Mouse (Mus musculus): ENCODE data around the gene Aqp3. TPM values are rescaled to one million over a fixed set of nuclear protein-coding genes. Genes with fewer than 3 reads are reported as not detected.

Aqp3 gene
- total and polyA plus RNA-seq, 3 experiments: not detected

- Histone ChIP-seq H3K27me3 (replicated peaks) (peaks cover 5% of the 10 kb centered on the region), H3K9ac (ENCODE audit: insufficient read depth, low read depth) (no peak overlapping the region), H3K4me1 (ENCODE audit: control insufficient read depth in 1 of 2, insufficient read depth in 2 of 2) (no peaks in the 10 kb centered on the region), H3K27ac (ENCODE audit: insufficient read depth, low read depth) (no peak overlapping the region), H3K4me2 (ENCODE audit: insufficient read depth, low read depth, poor library complexity, severe bottlenecking) (no peak overlapping the region), H3K79me2 (replicated peaks; ENCODE audit: control insufficient read depth, extremely low read depth, insufficient read depth, poor library complexity, severe bottlenecking) (no peaks in the 10 kb centered on the region), H3K4me3 (replicated peaks in 1 of 3; ENCODE audit: low read depth in 2 of 3, low read length in 2 of 3, poor library complexity in 1 of 3) (no peak overlapping the region), H3K9me3 (replicated peaks; ENCODE audit: low read length) (no peaks in the 10 kb centered on the region), H3K36me3 (replicated peaks in 1 of 2; ENCODE audit: control insufficient read depth in 1 of 2, insufficient read depth in 1 of 2, low read length in 1 of 2) (peaks cover 2 to 16% of the 10 kb centered on the region in 2 experiments)
- dilution Hi-C loops (cut with MboI; ENCODE audit: extremely low pct_ligation_motif_present, extremely low pct_unique_long_range_greater_than_20kb, low sequenced_read_pairs): no loop called here
- no peak for DNase-seq (ENCODE audit: extremely low read depth)
- TF ChIP-seq ZNF384 (IDR thresholded peaks at IDR 0.05; ENCODE audit: low read depth, low read length) (no peak), SMC3 (IDR thresholded peaks at IDR 0.05; ENCODE audit: low read depth, low read length) (no peak)
- in situ Hi-C loops (cut with MboI; ENCODE audit: low pct_ligation_motif_present, low pct_unique_long_range_greater_than_20kb, low sequenced_read_pairs): no loop called here
Measured at GRCm38 (mm10) chr4:41108717-41109425, 10.9 kb upstream of the Aqp3 start.

DNA sequence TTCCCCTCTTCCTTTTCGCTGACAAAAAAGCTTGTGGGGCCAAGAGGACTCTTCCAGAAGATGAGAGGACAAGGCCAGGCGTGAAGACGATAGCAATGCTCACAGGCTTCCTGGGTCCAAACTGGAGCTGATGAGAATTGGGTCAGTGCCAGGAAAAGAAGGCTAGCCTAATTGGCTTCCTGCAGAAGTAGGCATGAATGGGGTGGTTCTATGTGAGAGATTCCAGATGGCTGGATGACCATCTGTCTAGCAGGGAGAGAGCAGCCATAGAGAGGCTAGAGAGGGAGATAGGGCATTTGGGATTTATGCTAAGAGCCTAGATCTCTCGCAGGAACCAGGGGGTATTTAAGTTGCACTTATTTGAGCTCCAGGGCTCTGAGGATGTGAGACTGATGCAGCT, 9.5 kb upstream of the Aqp3 start:
- in situ Hi-C loops (cut with MboI; ENCODE audit: low pct_ligation_motif_present, low pct_unique_long_range_greater_than_20kb, low sequenced_read_pairs): no loop called here
- TF ChIP-seq UBTF (IDR thresholded peaks at IDR 0.05; ENCODE audit: low read depth, low read length): no peak
- no peak for TF ChIP-seq ZKSCAN1 (IDR thresholded peaks at IDR 0.05; ENCODE audit: borderline replicate concordance, low read depth, low read length)
- no peak for TF ChIP-seq E2F4 (IDR thresholded peaks at IDR 0.05; ENCODE audit: insufficient replicate concordance, low read depth, low read length)
- TF ChIP-seq ELF1 (IDR thresholded peaks at IDR 0.05; ENCODE audit: low read depth, low read length): no peak
- no peak for TF ChIP-seq USF1 (IDR thresholded peaks at IDR 0.05; ENCODE audit: low read depth, low read length)
- no peak for TF ChIP-seq POLR2A (IDR thresholded peaks at IDR 0.05; ENCODE audit: low read depth, low read length)
- no peak for TF ChIP-seq ZC3H11A (IDR thresholded peaks at IDR 0.05; ENCODE audit: low read depth, low read length)
- no peak for TF ChIP-seq GABPA (IDR thresholded peaks at IDR 0.05; ENCODE audit: insufficient replicate concordance, low read depth, low read length)
- no peak for TF ChIP-seq KAT2A (IDR thresholded peaks at IDR 0.05; ENCODE audit: insufficient replicate concordance, low read length)

DNA sequence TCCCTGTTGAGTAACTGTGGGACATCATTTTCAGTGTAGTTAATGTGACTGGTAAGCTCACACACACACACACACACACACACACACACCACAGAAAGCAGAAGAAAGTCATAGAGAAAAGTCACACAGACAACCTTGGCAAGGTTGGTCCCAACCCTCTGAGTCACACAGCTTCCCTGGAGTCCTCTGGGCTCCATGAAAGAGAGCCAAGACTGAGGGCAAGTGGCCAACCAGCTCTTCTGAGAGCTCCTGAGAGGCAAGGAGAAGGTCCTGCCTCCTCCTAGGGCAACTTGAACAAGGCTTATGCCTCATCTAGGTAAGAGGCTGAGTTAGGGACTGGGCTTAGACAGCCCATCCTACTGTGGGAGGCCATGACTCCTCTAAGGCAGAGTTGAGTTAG, 4.9 kb upstream of the Aqp3 start:
- DNase-seq (ENCODE audit: extremely low read depth): no peak
- dilution Hi-C loops (cut with MboI; ENCODE audit: extremely low pct_ligation_motif_present, extremely low pct_unique_long_range_greater_than_20kb, low sequenced_read_pairs) (no loop called here), in situ Hi-C loops (cut with MboI; ENCODE audit: low pct_ligation_motif_present, low pct_unique_long_range_greater_than_20kb, low sequenced_read_pairs) (no loop called here)
- no peaks in the 10 kb centered on the region for H3K9me3 ChIP-seq (replicated peaks; ENCODE audit: low read length)
- no peak overlapping the region for H3K9ac ChIP-seq (ENCODE audit: insufficient read depth, low read depth)
- peaks cover 3% of the 10 kb centered on the region in 2 experiments; a peak in 3 of 4 replicates for H3K4me1 ChIP-seq (ENCODE audit: control insufficient read depth in 1 of 2, insufficient read depth in 2 of 2)
- no peaks in the 10 kb centered on the region for H3K36me3 ChIP-seq (replicated peaks in 1 of 2; ENCODE audit: control insufficient read depth in 1 of 2, insufficient read depth in 1 of 2, low read length in 1 of 2)
- peaks cover 37% of the 10 kb centered on the region for H3K27me3 ChIP-seq (replicated peaks)
- TF ChIP-seq ZKSCAN1 (IDR thresholded peaks at IDR 0.05; ENCODE audit: borderline replicate concordance, low read depth, low read length): no peak
- TF ChIP-seq MEF2A (IDR thresholded peaks at IDR 0.05; ENCODE audit: borderline replicate concordance, low read depth, low read length): no peak
- no peak for TF ChIP-seq JUN (IDR thresholded peaks at IDR 0.05; ENCODE audit: insufficient read depth, low read depth, low read length)
- no peak for TF ChIP-seq MYC (IDR thresholded peaks at IDR 0.05; ENCODE audit: low read depth, low read length)
- no peak for TF ChIP-seq MAZ (IDR thresholded peaks at IDR 0.05; ENCODE audit: low read depth, low read length)
- no peak for TF ChIP-seq PAX5 (IDR thresholded peaks at IDR 0.05; ENCODE audit: low read length)
- no peak for TF ChIP-seq EP300 (IDR thresholded peaks at IDR 0.05; ENCODE audit: low read length)
- TF ChIP-seq ZMIZ1 (IDR thresholded peaks at IDR 0.05; ENCODE audit: low read depth, low read length): no peak
- TF ChIP-seq GABPA (IDR thresholded peaks at IDR 0.05; ENCODE audit: insufficient replicate concordance, low read depth, low read length): no peak
- TF ChIP-seq ELF1 (IDR thresholded peaks at IDR 0.05; ENCODE audit: low read depth, low read length): no peak
- no peak for TF ChIP-seq MAFK (IDR thresholded peaks at IDR 0.05; ENCODE audit: insufficient replicate concordance, low read length)
- no peak for TF ChIP-seq TBP (conservative IDR thresholded peaks at IDR 0.05; ENCODE audit: low read depth, low read length)
- no peak for TF ChIP-seq CHD2 (IDR thresholded peaks at IDR 0.05; ENCODE audit: low read length)
- no peaks in the 10 kb centered on the region for H3K79me2 ChIP-seq (replicated peaks; ENCODE audit: control insufficient read depth, extremely low read depth, insufficient read depth, poor library complexity, severe bottlenecking)
- H3K4me2 ChIP-seq (ENCODE audit: insufficient read depth, low read depth, poor library complexity, severe bottlenecking): no peak overlapping the region
- H3K4me3 ChIP-seq (replicated peaks in 1 of 3; ENCODE audit: low read depth in 2 of 3, low read length in 2 of 3, poor library complexity in 1 of 3): no peak overlapping the region
- no peak overlapping the region for H3K27ac ChIP-seq (ENCODE audit: insufficient read depth, low read depth)

More for the DNA sequence above, 9.5 kb upstream of the Aqp3 start:
- no peaks in the 10 kb centered on the region for H3K9me3 ChIP-seq (replicated peaks; ENCODE audit: low read length)
- H3K27me3 ChIP-seq (replicated peaks): peaks cover 7% of the 10 kb centered on the region
- no peaks in the 10 kb centered on the region for H3K4me1 ChIP-seq (ENCODE audit: control insufficient read depth in 1 of 2, insufficient read depth in 2 of 2)
- peaks cover 0 to 9% of the 10 kb centered on the region in 2 experiments for H3K36me3 ChIP-seq (replicated peaks in 1 of 2; ENCODE audit: control insufficient read depth in 1 of 2, insufficient read depth in 1 of 2, low read length in 1 of 2)
- H3K4me2 ChIP-seq (ENCODE audit: insufficient read depth, low read depth, poor library complexity, severe bottlenecking): no peak overlapping the region
- H3K9ac ChIP-seq (ENCODE audit: insufficient read depth, low read depth): no peak overlapping the region
- dilution Hi-C loops (cut with MboI; ENCODE audit: extremely low pct_ligation_motif_present, extremely low pct_unique_long_range_greater_than_20kb, low sequenced_read_pairs): no loop called here
- H3K27ac ChIP-seq (ENCODE audit: insufficient read depth, low read depth): no peak overlapping the region
- no peaks in the 10 kb centered on the region for H3K79me2 ChIP-seq (replicated peaks; ENCODE audit: control insufficient read depth, extremely low read depth, insufficient read depth, poor library complexity, severe bottlenecking)
- no peak overlapping the region for H3K4me3 ChIP-seq (replicated peaks in 1 of 3; ENCODE audit: low read depth in 2 of 3, low read length in 2 of 3, poor library complexity in 1 of 3)
- no peak for DNase-seq (ENCODE audit: extremely low read depth)

All from CH12.LX (cell line).